Mouse (Mus musculus) heart, postnatal 4 days (tissue): ENCODE measurements at regions not wholly inside any gene's neighbourhood (a gene's known extent, or its start where the extent isn't known, plus 50 kb on each side); places are given as distances from the start of the nearest gene placed in this dataset.
A peak's percentile ranks its signal among the peaks of the same experiment; 100 is the strongest.
"Not testable (repeated sequence)": the region's sequence is repeated elsewhere in the genome, so short reads cannot be mapped to it uniquely, and the experiment has no call there.

ENCODE experiments used
- DNase-seq: peaks from one replicate; pipeline ENCODE4 v3.0.0; 2021

DNA sequence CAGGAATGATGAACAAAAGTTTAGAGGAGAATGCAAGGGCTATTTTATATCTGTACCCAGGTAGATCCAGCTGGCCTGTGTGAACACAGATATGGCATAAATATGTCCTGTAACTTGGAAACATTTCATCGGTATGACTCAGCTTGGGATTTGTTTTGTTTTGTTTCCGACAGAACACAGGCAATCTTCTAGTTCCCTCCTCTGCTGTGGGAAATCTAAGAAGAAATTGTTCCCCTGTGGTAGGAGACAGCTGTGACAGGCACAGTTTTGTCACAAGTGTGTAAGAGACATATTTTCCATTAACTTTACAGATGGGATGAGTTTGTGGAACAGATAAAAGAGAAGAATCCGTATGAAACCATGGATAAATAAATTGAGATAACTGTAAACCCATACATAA, 687.0 kb downstream of the Tpm3-rs7 start:
- no peak for DNase-seq

DNA sequence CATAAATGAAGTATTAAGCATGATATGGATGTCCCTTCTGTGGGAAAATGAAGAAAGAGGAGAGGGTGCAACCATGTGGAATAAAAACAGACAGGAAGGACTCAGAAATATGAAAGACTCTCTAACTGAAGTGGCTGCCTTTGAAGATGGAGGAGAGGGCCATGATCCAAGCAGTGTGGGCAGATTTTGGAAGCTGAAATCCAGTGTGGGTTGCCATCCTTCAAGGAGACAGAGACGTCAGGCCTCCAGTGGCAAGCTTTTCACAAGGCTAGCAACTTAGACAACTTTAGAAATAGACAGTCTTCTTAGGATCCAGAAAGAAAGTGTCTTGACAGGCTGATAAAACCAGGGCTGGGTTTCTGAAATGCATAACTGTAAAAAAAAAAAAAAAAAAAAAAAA, 688.0 kb downstream of the Tpm3-rs7 start:
- no peak for DNase-seq

DNA sequence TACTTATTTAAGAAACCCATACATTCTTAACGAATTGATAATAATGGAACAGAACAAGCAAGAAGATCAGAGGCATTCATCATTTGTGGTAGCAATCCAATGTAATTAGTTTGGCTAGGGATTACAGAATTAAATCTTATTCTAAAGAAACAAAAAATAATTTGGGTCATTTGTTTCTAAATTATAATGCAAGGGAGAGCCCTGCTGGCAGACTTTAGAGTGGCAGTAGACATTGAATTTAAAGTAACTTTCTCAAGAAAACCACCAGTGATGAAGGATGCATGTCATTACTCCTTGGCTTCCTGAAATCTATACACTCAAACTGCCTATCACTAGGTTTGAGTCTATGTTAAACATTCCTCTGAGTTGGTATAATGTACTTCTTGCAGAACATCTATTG, 722.7 kb downstream of the Tpm3-rs7 start:
- DNase-seq = no peak

- DNase-seq = no peak
Observed at GRCm38 (mm10) chr14:114038611-114039312, 724.4 kb downstream of the Tpm3-rs7 start.

DNA sequence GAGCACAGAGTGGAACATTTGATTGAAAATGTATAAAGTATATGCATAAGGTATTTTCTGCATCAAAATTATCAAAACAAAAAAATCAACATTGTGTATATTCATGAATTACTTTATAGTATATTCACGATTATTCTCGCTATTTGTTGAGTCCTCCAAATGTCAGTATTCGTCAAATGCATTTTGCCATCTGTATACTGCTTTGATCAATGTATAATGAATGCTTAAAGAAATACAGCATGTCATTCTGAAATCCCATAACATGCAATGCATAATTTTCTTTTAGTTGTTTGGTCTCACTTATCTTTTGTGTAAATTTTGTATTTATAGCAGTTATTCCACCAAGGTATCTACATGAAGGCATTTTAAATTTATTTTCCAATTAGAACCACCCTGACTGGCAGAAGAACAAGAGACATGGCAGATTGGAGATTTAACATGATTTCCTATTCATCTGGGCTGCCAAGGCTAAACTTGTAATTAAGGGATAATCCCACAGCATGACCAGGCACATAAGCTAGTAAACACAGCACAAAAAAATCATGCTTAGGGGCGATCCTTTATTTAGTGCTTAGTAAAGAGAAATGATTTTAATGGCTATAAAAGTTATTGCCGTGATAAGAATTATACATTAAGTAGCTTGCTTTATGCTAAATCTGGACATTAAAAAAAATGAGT, 739.3 kb downstream of the Tpm3-rs7 start:
- no peak for DNase-seq

DNA sequence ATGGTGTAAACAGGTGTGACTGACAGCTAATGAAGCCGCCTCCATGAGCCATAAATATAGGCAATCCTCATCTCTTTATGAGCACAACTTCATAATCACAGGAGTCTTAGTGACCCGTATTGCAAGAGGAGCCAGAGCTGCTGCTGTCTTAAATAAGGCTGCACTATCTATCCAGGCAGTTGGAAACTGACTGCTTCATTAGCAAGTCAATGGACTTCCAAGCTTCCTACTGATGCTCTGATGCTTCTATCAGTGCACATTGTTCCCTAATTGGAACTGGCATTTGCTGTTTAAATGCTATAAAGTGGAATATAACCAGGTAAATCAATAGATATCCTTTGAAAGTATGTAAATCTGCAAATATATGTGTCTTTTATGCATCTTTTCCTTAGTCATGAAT, 746.9 kb downstream of the Tpm3-rs7 start:
- DNase-seq = no peak

DNA sequence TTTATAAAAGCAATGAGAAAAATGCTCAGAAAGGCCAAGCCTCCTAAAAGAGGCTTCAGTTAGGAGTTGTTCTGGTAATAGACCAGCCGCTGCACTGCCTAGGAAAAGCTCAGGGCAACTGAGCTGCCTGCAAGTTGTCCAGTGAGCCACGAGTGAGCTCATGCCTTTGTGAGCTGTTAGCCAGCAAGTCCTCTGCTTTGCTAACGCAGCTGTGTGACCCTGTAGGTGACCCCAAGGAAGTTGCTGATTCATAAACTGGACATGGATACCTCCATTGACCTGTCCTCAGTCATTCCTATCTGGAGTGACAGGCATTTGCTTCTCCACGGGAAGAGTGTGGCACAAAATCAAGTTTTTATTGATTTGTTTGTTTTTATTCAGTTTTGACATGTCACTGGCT, 748.2 kb downstream of the Tpm3-rs7 start:
- no peak for DNase-seq

- DNase-seq = no peak
Observed at GRCm38 (mm10) chr14:114073236-114073635, 758.8 kb downstream of the Tpm3-rs7 start.

- no peak for DNase-seq
Observed at GRCm38 (mm10) chr14:114074011-114074410, 759.6 kb downstream of the Tpm3-rs7 start.

- peak; percentile 30 for DNase-seq
Observed at GRCm38 (mm10) chr14:114106786-114107185, 792.4 kb downstream of the Tpm3-rs7 start.

- no peak for DNase-seq
Observed at GRCm38 (mm10) chr14:114128491-114128890, 814.1 kb downstream of the Tpm3-rs7 start.

DNA sequence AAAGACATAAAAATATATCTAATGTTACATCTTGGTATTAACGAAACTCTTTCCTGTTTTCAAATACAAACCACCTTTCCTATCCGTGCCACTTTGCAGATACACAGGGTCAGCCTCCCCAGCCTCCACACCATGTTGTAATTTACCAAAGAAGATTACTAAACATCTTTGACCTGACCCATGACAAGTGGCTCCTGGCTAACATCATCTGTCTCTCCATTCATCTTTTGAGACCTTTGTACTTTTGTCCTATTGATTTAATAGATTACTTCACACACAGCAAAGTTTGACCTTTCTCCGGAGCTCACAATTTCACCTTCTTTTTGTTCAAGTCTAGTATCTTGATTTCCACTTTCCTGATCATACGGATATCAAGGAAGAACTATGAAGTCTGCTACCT, 851.6 kb downstream of the Tpm3-rs7 start:
- DNase-seq = no peak

DNA sequence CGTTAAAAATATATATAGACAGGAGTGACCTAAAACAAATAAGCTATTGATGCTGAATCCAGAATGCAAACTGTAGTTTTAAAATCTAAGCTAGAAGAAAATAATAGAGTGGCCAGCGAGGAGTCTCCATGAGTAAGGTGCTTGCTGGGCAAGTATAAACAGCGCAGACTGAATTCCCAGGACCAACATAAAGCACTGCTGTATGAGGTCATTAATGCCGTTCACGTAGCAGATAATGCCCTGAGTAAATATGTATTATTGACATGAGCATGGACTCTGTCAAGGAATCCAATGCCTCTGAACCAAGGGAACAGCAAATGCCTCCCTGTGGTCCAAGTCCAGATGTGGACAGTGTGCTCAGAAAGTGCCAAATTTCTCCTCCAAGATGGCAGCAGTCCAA, 876.4 kb upstream of the Gpc5 start:
- no peak for DNase-seq

- DNase-seq = no peak
Observed at GRCm38 (mm10) chr14:114220868-114221267, 871.1 kb upstream of the Gpc5 start.

GRCm38 (mm10) chr14:114230711-114231110, 861.3 kb upstream of the Gpc5 start:
- no peak for DNase-seq

GRCm38 (mm10) chr14:114255037-114255436, 837.0 kb upstream of the Gpc5 start:
- no peak for DNase-seq

GRCm38 (mm10) chr14:114261657-114262056, 830.4 kb upstream of the Gpc5 start:
- no peak for DNase-seq

GRCm38 (mm10) chr14:114300611-114301010, 791.4 kb upstream of the Gpc5 start:
- DNase-seq = no peak

GRCm38 (mm10) chr14:114307479-114307878, 784.5 kb upstream of the Gpc5 start:
- no peak for DNase-seq

DNA sequence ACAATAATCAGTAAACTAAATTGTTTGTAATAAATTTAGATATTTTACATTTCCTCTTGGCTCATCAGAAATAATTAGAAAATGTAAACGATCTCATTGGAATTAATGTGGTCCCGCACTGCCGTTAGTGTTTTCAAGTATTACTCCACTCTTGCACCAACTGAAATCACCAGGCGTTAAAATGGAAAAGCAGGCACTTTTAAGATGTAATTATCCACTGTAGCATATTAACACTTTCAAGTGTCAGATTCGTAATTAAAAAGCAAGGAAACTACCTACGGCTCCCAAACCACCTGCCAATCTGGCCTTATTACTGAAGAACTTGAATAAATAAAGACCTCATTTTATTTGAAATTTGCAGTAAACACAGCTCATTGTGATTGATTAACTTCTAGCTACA, 759.4 kb upstream of the Gpc5 start:
- no peak for DNase-seq

DNA sequence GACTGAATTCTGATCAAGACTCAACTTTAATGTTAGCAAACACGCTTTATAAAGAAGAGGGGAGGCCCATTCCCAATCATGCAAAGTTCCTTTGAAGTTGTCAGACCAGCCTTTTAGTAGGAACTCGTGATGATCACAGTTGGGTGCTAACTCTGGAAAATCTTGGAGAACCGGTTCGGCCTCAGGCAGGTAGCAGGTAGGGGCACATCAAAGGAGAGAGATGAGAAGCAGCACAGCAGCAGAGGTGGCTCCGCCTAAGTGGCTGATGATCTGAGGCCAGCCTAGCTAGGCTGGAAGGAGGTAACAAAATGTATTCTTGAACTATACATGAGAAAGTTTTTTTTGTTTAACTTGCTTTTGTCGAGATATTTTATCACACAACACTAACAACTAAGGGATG, 742.7 kb upstream of the Gpc5 start:
- DNase-seq = no peak

DNA sequence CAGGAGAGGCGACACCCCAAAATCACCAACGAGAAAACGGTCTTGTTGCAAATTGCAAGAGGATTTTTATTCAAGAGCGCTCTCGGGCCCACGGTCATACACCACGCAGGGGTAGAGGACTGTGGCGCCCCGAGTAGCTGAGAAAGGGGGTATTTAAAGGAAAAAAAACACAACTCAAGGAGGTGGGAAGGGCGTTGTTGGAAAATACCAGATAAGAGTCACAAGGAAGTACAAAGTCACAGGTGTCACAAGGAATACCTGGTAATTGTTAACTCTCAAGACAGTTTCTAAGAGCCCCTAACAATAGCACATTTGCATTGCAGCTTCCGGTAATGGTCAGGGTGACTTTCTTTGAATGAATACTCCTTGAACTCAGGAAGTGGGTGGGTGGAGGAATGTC, 742.2 kb upstream of the Gpc5 start:
- not testable (repeated sequence) for DNase-seq

GRCm38 (mm10) chr14:114352307-114352706, 739.7 kb upstream of the Gpc5 start:
- no peak for DNase-seq

DNA sequence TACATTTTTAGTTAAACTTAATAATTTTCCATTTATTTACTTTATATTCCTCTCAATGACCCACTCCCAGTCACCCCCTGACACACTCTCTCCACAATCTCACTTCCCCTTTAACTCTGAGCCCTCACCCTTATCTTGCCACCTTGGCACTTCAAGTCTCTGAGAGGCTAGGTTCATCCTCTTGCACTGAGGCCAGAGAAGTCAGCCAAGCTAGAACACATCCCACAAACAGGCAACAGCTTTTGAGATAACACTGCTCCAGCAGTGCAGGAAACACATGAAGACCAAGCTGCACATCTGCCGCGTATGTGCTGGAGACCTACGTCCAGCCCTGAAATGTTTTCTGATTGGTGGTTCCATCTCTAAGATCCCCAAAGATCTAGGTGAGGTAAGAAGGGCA, 717.2 kb upstream of the Gpc5 start:
- DNase-seq = no peak
